Mouse (Mus musculus) spleen, adult 2 months (tissue): ENCODE data around the gene Ptpn1. TPM values are rescaled to one million over a fixed set of nuclear protein-coding genes. Genes with fewer than 3 reads are reported as not detected.

Experiments used
- DNase-seq, 2 experiments: peaks; one replicate each; pipeline versions ENCODE4 v3.0.0 to v3.0.0-alpha.2; 2012 to 2021; ENCODE audit warnings: low spot score in 2 of 2, low read depth in 1 of 2
- H3K27ac ChIP-seq: fragments of 200-500 bp; 2 replicates; pipeline ENCODE4 v1.5.1; 2012; ENCODE audit warnings: low read length, inconsistent platforms; ENCODE audit not compliant: insufficient read depth
- H3K27me3 ChIP-seq: fragments of 200-500 bp; 2 replicates; pipeline ENCODE4 v1.6.1; 2012; ENCODE audit warnings: mild to moderate bottlenecking, moderate library complexity, low read length, inconsistent platforms; ENCODE audit not compliant: control insufficient read depth, insufficient read depth
- H3K36me3 ChIP-seq: fragments of 200-500 bp; 2 replicates; pipeline ENCODE4 v1.6.1; 2012; ENCODE audit warnings: mild to moderate bottlenecking, low read length, inconsistent platforms; ENCODE audit not compliant: control insufficient read depth, insufficient read depth
- H3K4me1 ChIP-seq: fragments of 200-500 bp; 2 replicates; pipeline ENCODE4 v1.6.1; 2011; ENCODE audit warnings: inconsistent platforms; ENCODE audit not compliant: control insufficient read depth, insufficient read depth, insufficient read length
- H3K4me3 ChIP-seq: fragments of 200-500 bp; 2 replicates; pipeline ENCODE4 v1.5.1; 2011; ENCODE audit warnings: mild to moderate bottlenecking, inconsistent platforms; ENCODE audit not compliant: insufficient read depth, insufficient read length; ENCODE audit errors: extremely low read depth
- CTCF ChIP-seq: fragments of 200-500 bp; IDR thresholded peaks from 2 replicates; pipeline ENCODE4 v1.5.1; 2011; ENCODE audit warnings: mild to moderate bottlenecking, inconsistent platforms; ENCODE audit not compliant: insufficient read depth, insufficient read length, insufficient replicate concordance; ENCODE audit errors: extremely low read depth
- POLR2A ChIP-seq: fragments of 200-500 bp; IDR thresholded peaks from 2 replicates; pipeline ENCODE4 v1.6.1; 2011; ENCODE audit warnings: low read depth, low read length, inconsistent platforms
- WGBS: fragments of 180-500 bp; shearing (Covaris S2); methylation state at CpG from one replicate; pipeline ENCODE4 v1.1.7; 2018; 5-methylcytosine and 5-hydroxymethylcytosine counted together
- polyA plus RNA-seq: library from polyadenylated mRNA; depleted of rRNA; stranded (reverse); fragments of >200 nt; gene quantifications from 2 replicates; pipeline ENCODE4 v1.2.3, GENCODE M21; 2012

The Ptpn1 gene
- polyA plus RNA-seq, 1 experiment: 83.8 TPM

- Histone ChIP-seq H3K27me3 (no peaks in the 10 kb centered on the region), H3K4me3 (no peak overlapping the region), H3K36me3 (no peaks in the 10 kb centered on the region), H3K4me1 (peaks cover 80% of the 10 kb centered on the region), H3K27ac (peak overlapping the region; percentile 97)
- 87% methylated on average over 3 of the region's 3 CpGs for WGBS
- TF ChIP-seq POLR2A (no peak), CTCF (no peak)
- no peak for DNase-seq
Observed at GRCm38 (mm10) chr2:167944193-167944592, 12.3 kb downstream of the Ptpn1 start.

- no peak overlapping the region for H3K4me3 ChIP-seq
- TF ChIP-seq CTCF (no peak), POLR2A (no peak)
- no peak overlapping the region for H3K27ac ChIP-seq
- peaks cover 80% of the 10 kb centered on the region; the same call in 1 of the 2 replicates for H3K4me1 ChIP-seq
- DNase-seq: no peak
- no peaks in the 10 kb centered on the region for H3K36me3 ChIP-seq
- no peaks in the 10 kb centered on the region for H3K27me3 ChIP-seq
- WGBS: 80% methylated on average over 5 of the region's 5 CpGs
Observed at GRCm38 (mm10) chr2:167945451-167945850, 13.6 kb downstream of the Ptpn1 start.

- WGBS: 73% methylated on average over 3 of the region's 3 CpGs
- peaks cover 73% of the 10 kb centered on the region; the same call in 1 of the 2 replicates for H3K4me1 ChIP-seq
- no peaks in the 10 kb centered on the region for H3K27me3 ChIP-seq
- no peaks in the 10 kb centered on the region for H3K36me3 ChIP-seq
- no peak overlapping the region for H3K4me3 ChIP-seq
- TF ChIP-seq CTCF (no peak), POLR2A (no peak)
- no peak overlapping the region for H3K27ac ChIP-seq
- no peak for DNase-seq
Observed at GRCm38 (mm10) chr2:167947251-167947650, 15.4 kb downstream of the Ptpn1 start.

GRCm38 (mm10) chr2:167948047-167948446, 16.2 kb downstream of the Ptpn1 start:
- no peak for DNase-seq
- no peaks in the 10 kb centered on the region for H3K36me3 ChIP-seq
- WGBS: 45% methylated on average over 6 of the region's 6 CpGs
- no peak for TF ChIP-seq POLR2A
- H3K27ac ChIP-seq: peak overlapping the region; percentile 59
- no peak overlapping the region for H3K4me3 ChIP-seq
- H3K27me3 ChIP-seq: no peaks in the 10 kb centered on the region
- peaks cover 69% of the 10 kb centered on the region; the same call in 1 of the 2 replicates for H3K4me1 ChIP-seq

- Histone ChIP-seq H3K27me3 (no peaks in the 10 kb centered on the region), H3K4me1 (peaks cover 64% of the 10 kb centered on the region; the same call in 1 of the 2 replicates), H3K36me3 (no peaks in the 10 kb centered on the region), H3K4me3 (no peak overlapping the region), H3K27ac (peak overlapping the region; percentile 59)
- no peak for DNase-seq
- 66% methylated on average over 13 of the region's 13 CpGs for WGBS
- TF ChIP-seq POLR2A (no peak), CTCF (no peak)
Observed at GRCm38 (mm10) chr2:167948557-167948956, 16.7 kb downstream of the Ptpn1 start.

GRCm38 (mm10) chr2:167949250-167949649, 17.4 kb downstream of the Ptpn1 start:
- TF ChIP-seq CTCF: no peak
- TF ChIP-seq POLR2A: no peak
- peak in 1 of 2 experiments; percentile 33 for DNase-seq
- Histone ChIP-seq H3K27me3 (no peaks in the 10 kb centered on the region), H3K36me3 (peaks cover 2% of the 10 kb centered on the region), H3K4me1 (peaks cover 58% of the 10 kb centered on the region; the same call in 1 of the 2 replicates), H3K27ac (peak overlapping the region; percentile 59), H3K4me3 (no peak overlapping the region)
- WGBS: 5% methylated on average over 6 of the region's 6 CpGs

- H3K27ac ChIP-seq: peak overlapping the region; percentile 59
- no peaks in the 10 kb centered on the region for H3K27me3 ChIP-seq
- TF ChIP-seq POLR2A: no peak
- no peak for TF ChIP-seq CTCF
- 42% methylated on average over 2 of the region's 2 CpGs for WGBS
- H3K36me3 ChIP-seq: peaks cover 2% of the 10 kb centered on the region
- H3K4me3 ChIP-seq: no peak overlapping the region
- no peak for DNase-seq
- H3K4me1 ChIP-seq: peaks cover 57% of the 10 kb centered on the region; the same call in 1 of the 2 replicates
Observed at GRCm38 (mm10) chr2:167949808-167950207, 18.0 kb downstream of the Ptpn1 start.
